Mouse (Mus musculus) MEL (cell line): ENCODE measurements around the gene Gabrr2. TPM values are rescaled to one million over a fixed set of nuclear protein-coding genes. Genes with fewer than 3 reads are reported as not detected.

ENCODE experiments used
- DNase-seq: peaks from one replicate; pipeline ENCODE4 v3.0.0; 2011; ENCODE audit warnings: low read depth, low spot score
- H3K27ac ChIP-seq: 2 replicates; pipeline ENCODE4 v1.5.1; 2012; ENCODE audit warnings: low read depth, mild to moderate bottlenecking, control low read depth, low read length, moderate library complexity; ENCODE audit not compliant: control insufficient read depth
- H3K27me3 ChIP-seq, 2 experiments: fragments of 150-350 bp in 1 of 2; sonication (generic) in 1 of 2; 2 replicates each; pipeline ENCODE4 v1.6.1; 2012; ENCODE audit warnings: low read length in 2 of 2, mild to moderate bottlenecking in 2 of 2, improper control_type of control experiment in 1 of 2, moderate library complexity in 1 of 2; ENCODE audit not compliant: insufficient read depth in 2 of 2, control insufficient read depth in 1 of 2
- H3K36me3 ChIP-seq, 2 experiments: 2 replicates each; pipeline ENCODE4 v1.6.1; 2012 to 2014; ENCODE audit warnings: low read length in 2 of 2, improper control_type of control experiment in 1 of 2, inconsistent platforms in 1 of 2, mild to moderate bottlenecking in 1 of 2; ENCODE audit not compliant: insufficient read depth in 2 of 2, control insufficient read depth in 1 of 2
- H3K4me1 ChIP-seq, 2 experiments: fragments of 150-350 bp in 1 of 2; sonication (generic) in 1 of 2; 2 replicates each; pipeline ENCODE4 v1.6.1; 2012; ENCODE audit warnings: low read length in 2 of 2, improper control_type of control experiment in 1 of 2, mild to moderate bottlenecking in 1 of 2; ENCODE audit not compliant: insufficient read depth in 2 of 2, control insufficient read depth in 1 of 2
- H3K4me3 ChIP-seq, 2 experiments: fragments of 150-350 bp in 1 of 2; sonication (generic) in 1 of 2; 2 replicates each; pipeline ENCODE4 v1.5.1; 2012; ENCODE audit warnings: low read depth in 2 of 2, low read length in 2 of 2, mild to moderate bottlenecking in 2 of 2, moderate library complexity in 2 of 2, control low read depth in 1 of 2, improper control_type of control experiment in 1 of 2; ENCODE audit not compliant: control insufficient read depth in 1 of 2, insufficient read depth in 1 of 2
- H3K79me2 ChIP-seq: 2 replicates; pipeline ENCODE4 v1.6.1; 2012; ENCODE audit warnings: mild to moderate bottlenecking, low read length, moderate library complexity; ENCODE audit not compliant: control insufficient read depth, poor library complexity, insufficient read depth
- H3K9ac ChIP-seq: 2 replicates; pipeline ENCODE4 v1.6.1; 2012; ENCODE audit warnings: low read depth, mild to moderate bottlenecking, control low read depth, low read length, moderate library complexity; ENCODE audit not compliant: control insufficient read depth, poor library complexity, severe bottlenecking
- H3K9me3 ChIP-seq: fragments of 150-350 bp; sonication (generic); replicated peaks from 2 replicates; pipeline ENCODE4 v1.6.1; 2012; ENCODE audit warnings: mild to moderate bottlenecking, low read length, improper control_type of control experiment, moderate library complexity; ENCODE audit not compliant: insufficient read depth
- BHLHE40 ChIP-seq: IDR thresholded peaks from 2 replicates; pipeline ENCODE4 v1.6.1; 2012; ENCODE audit warnings: low read depth, mild to moderate bottlenecking, inconsistent platforms, low read length, improper control_type of control experiment, borderline replicate concordance
- CHD2 ChIP-seq: IDR thresholded peaks from 2 replicates; pipeline ENCODE4 v1.6.1; 2011; ENCODE audit warnings: low read length, improper control_type of control experiment
- CTCF ChIP-seq, 3 experiments: IDR thresholded peaks in 2 of 3; conservative IDR thresholded peaks in 1 of 3; 2 replicates each; pipeline ENCODE4 v1.5.1; 2011 to 2012; ENCODE audit warnings: low read length in 3 of 3, low read depth in 2 of 3, mild to moderate bottlenecking in 2 of 3, improper control_type of control experiment in 1 of 3, inconsistent platforms in 1 of 3, mixed read lengths in 1 of 3, moderate library complexity in 1 of 3; ENCODE audit not compliant: control insufficient read depth in 1 of 3, insufficient read depth in 1 of 3, poor library complexity in 1 of 3, severe bottlenecking in 1 of 3
- E2F4 ChIP-seq: IDR thresholded peaks from 2 replicates; pipeline ENCODE4 v1.6.1; 2011; ENCODE audit warnings: low read depth, low read length, improper control_type of control experiment, borderline replicate concordance
- EP300 ChIP-seq, 2 experiments: IDR thresholded peaks; 2 replicates each; pipeline ENCODE4 v1.6.1; 2011; ENCODE audit warnings: improper control_type of control experiment in 2 of 2, low read length in 2 of 2, low read depth in 1 of 2, mild to moderate bottlenecking in 1 of 2
- GATA1 ChIP-seq: IDR thresholded peaks from 2 replicates; pipeline ENCODE4 v1.6.1; 2011; ENCODE audit warnings: low read depth, low read length, improper control_type of control experiment
- HCFC1 ChIP-seq: IDR thresholded peaks from 2 replicates; pipeline ENCODE4 v1.6.1; 2012; ENCODE audit warnings: low read depth, mild to moderate bottlenecking, inconsistent platforms, low read length, improper control_type of control experiment, moderate library complexity
- JUND ChIP-seq: IDR thresholded peaks from 2 replicates; pipeline ENCODE4 v1.6.1; 2011; ENCODE audit warnings: low read depth, mild to moderate bottlenecking, improper control_type of control experiment, low read length
- MAFK ChIP-seq: IDR thresholded peaks from 2 replicates; pipeline ENCODE4 v1.6.1; 2011; ENCODE audit warnings: low read depth, mild to moderate bottlenecking, low read length, improper control_type of control experiment, borderline replicate concordance
- MAX ChIP-seq: IDR thresholded peaks from 2 replicates; pipeline ENCODE4 v1.6.1; 2011; ENCODE audit warnings: low read length, improper control_type of control experiment
- MAZ ChIP-seq: IDR thresholded peaks from 2 replicates; pipeline ENCODE4 v1.6.1; 2012; ENCODE audit warnings: low read depth, mild to moderate bottlenecking, inconsistent platforms, low read length, improper control_type of control experiment
- MXI1 ChIP-seq: IDR thresholded peaks from 2 replicates; pipeline ENCODE4 v1.6.1; 2011; ENCODE audit warnings: mild to moderate bottlenecking, low read depth, low read length, improper control_type of control experiment
- MYB ChIP-seq: IDR thresholded peaks from 2 replicates; pipeline ENCODE4 v1.6.1; 2011; ENCODE audit warnings: mild to moderate bottlenecking, low read depth, low read length, improper control_type of control experiment
- MYC ChIP-seq: IDR thresholded peaks from 2 replicates; pipeline ENCODE4 v1.6.1; 2011; ENCODE audit warnings: low read depth, mild to moderate bottlenecking, low read length, improper control_type of control experiment, moderate library complexity
- NELFE ChIP-seq: IDR thresholded peaks from 2 replicates; pipeline ENCODE4 v1.6.1; 2011; ENCODE audit warnings: low read depth, low read length, improper control_type of control experiment
- POLR2A ChIP-seq, 2 experiments: IDR thresholded peaks; 2 replicates each; pipeline ENCODE4 v1.6.1; 2011 to 2012; ENCODE audit warnings: low read length in 2 of 2, mild to moderate bottlenecking in 2 of 2, control low read depth in 1 of 2, improper control_type of control experiment in 1 of 2, low read depth in 1 of 2, moderate library complexity in 1 of 2; ENCODE audit not compliant: control insufficient read depth in 1 of 2, insufficient read depth in 1 of 2, poor library complexity in 1 of 2
- POLR2AphosphoS2 ChIP-seq: IDR thresholded peaks from 2 replicates; pipeline ENCODE4 v1.6.1; 2011; ENCODE audit warnings: low read length, improper control_type of control experiment
- POLR2AphosphoS5 ChIP-seq: IDR thresholded peaks from 2 replicates; pipeline ENCODE4 v1.6.1; 2012; ENCODE audit warnings: low read depth, borderline replicate concordance, mild to moderate bottlenecking, inconsistent platforms, low read length, moderate library complexity, mixed read lengths
- RAD21 ChIP-seq: IDR thresholded peaks from 2 replicates; pipeline ENCODE4 v1.6.1; 2011; ENCODE audit warnings: mild to moderate bottlenecking, low read depth, low read length, improper control_type of control experiment
- RCOR1 ChIP-seq: IDR thresholded peaks from 2 replicates; pipeline ENCODE4 v1.6.1; 2012; ENCODE audit warnings: low read depth, mild to moderate bottlenecking, inconsistent platforms, low read length, improper control_type of control experiment
- SMC3 ChIP-seq: IDR thresholded peaks from 2 replicates; pipeline ENCODE4 v1.6.1; 2011; ENCODE audit warnings: low read depth, low read length, improper control_type of control experiment
- TBP ChIP-seq: IDR thresholded peaks from 2 replicates; pipeline ENCODE4 v1.8.0; 2011; ENCODE audit warnings: low read depth, low read length, improper control_type of control experiment
- TCF12 ChIP-seq: IDR thresholded peaks from 2 replicates; pipeline ENCODE4 v1.6.1; 2014; ENCODE audit warnings: low read depth, mild to moderate bottlenecking, inconsistent platforms, low read length, improper control_type of control experiment, moderate library complexity
- USF2 ChIP-seq, 2 experiments: IDR thresholded peaks; 2 replicates each; pipeline ENCODE4 v1.6.1; 2011 to 2012; ENCODE audit warnings: improper control_type of control experiment in 2 of 2, low read length in 2 of 2, borderline replicate concordance in 1 of 2, inconsistent platforms in 1 of 2, low read depth in 1 of 2, mild to moderate bottlenecking in 1 of 2; ENCODE audit not compliant: insufficient read depth in 1 of 2
- polyA plus RNA-seq, 2 experiments: library from polyadenylated mRNA; stranded (reverse) in 1 of 2; unstranded in 1 of 2; fragments of >175 nt in 1 of 2; fragments of >200 nt in 1 of 2; gene quantifications; 2 replicates each; pipeline versions ENCODE4 v1.2.1 to v1.2.4; 2012; ENCODE audit warnings: low replicate concordance in 2 of 2, low read depth in 1 of 2; ENCODE audit not compliant: insufficient read length in 2 of 2, insufficient read depth in 1 of 2, missing spikeins in 1 of 2
- total RNA-seq: library from RNA; depleted of rRNA; stranded (reverse); fragments of 300-350 nt; gene quantifications from 2 replicates; pipeline ENCODE4 v1.2.3, GENCODE M21; 2012

The Gabrr2 gene
- total and polyA plus RNA-seq, 3 experiments, result 0.11 to 0.12 TPM; not detected in 1

- no peak for TF ChIP-seq MYB
- no peak for TF ChIP-seq RAD21
- TF ChIP-seq GATA1, result no peak
- no peak for TF ChIP-seq BHLHE40
- TF ChIP-seq TBP, result no peak
- no peak for TF ChIP-seq EP300 (IDR thresholded peaks at IDR 0.05; ENCODE audit: low read depth in 1 of 2, low read length in 2 of 2)
- TF ChIP-seq HCFC1, result no peak
- no peak for TF ChIP-seq POLR2A (IDR thresholded peaks at IDR 0.05; ENCODE audit: control insufficient read depth in 1 of 2, insufficient read depth in 1 of 2, low read depth in 1 of 2, low read length in 2 of 2, poor library complexity in 1 of 2)
- TF ChIP-seq SMC3, result no peak
- no peak for TF ChIP-seq CHD2
- TF ChIP-seq RCOR1, result no peak
- no peak for TF ChIP-seq E2F4
- no peak for TF ChIP-seq CTCF (IDR thresholded peaks at IDR 0.05 in 2 of 3, conservative IDR thresholded peaks at IDR 0.05 in 1 of 3; ENCODE audit: control insufficient read depth in 1 of 3, insufficient read depth in 1 of 3, low read depth in 2 of 3, low read length in 3 of 3, poor library complexity in 1 of 3, severe bottlenecking in 1 of 3)
- TF ChIP-seq MYC, result no peak
- TF ChIP-seq NELFE, result no peak
- TF ChIP-seq, all 39 proteins: peak for 0
- Histone ChIP-seq H3K36me3 (peaks cover 0 to 2% of the 10 kb centered on the region in 2 experiments; a peak in 1 of 4 replicates), H3K9ac (no peak overlapping the region), H3K27me3 (no peaks in the 10 kb centered on the region), H3K4me1 (no peaks in the 10 kb centered on the region), H3K4me3 (no peak overlapping the region), H3K79me2 (no peaks in the 10 kb centered on the region), H3K27ac (no peak overlapping the region), H3K9me3 (no peaks in the 10 kb centered on the region)
- DNase-seq, result no peak
Measured at GRCm38 (mm10) chr4:33077161-33077560, 14.4 kb downstream of the Gabrr2 start.

GRCm38 (mm10) chr4:33077724-33078123 is 14.9 kb downstream of the Gabrr2 start:
- no peak for DNase-seq
- TF ChIP-seq MAFK (no peak), MXI1 (no peak), E2F4 (no peak), MAZ (no peak), USF2 (IDR thresholded peaks at IDR 0.05; ENCODE audit: borderline replicate concordance in 1 of 2, insufficient read depth in 1 of 2, low read depth in 1 of 2, low read length in 2 of 2) (no peak), MYB (no peak), GATA1 (no peak), POLR2AphosphoS2 (no peak), CHD2 (no peak), POLR2AphosphoS5 (no peak), TCF12 (no peak), MAX (no peak), JUND (no peak)
- no peaks in the 10 kb centered on the region for H3K79me2 ChIP-seq
- no peak overlapping the region for H3K27ac ChIP-seq
- H3K9ac ChIP-seq, result no peak overlapping the region
- no peaks in the 10 kb centered on the region for H3K9me3 ChIP-seq
- H3K27me3 ChIP-seq, result no peaks in the 10 kb centered on the region
- no peaks in the 10 kb centered on the region for H3K36me3 ChIP-seq
- no peak overlapping the region for H3K4me3 ChIP-seq
- H3K4me1 ChIP-seq, result no peaks in the 10 kb centered on the region
